In genomic region chr13:23432562-23433201, GRCm38 (mm10) we compare ENCODE assay signal across 8 mouse cellular contexts. TPM values are rescaled to one million over a fixed set of nuclear protein-coding genes. Genes with fewer than 3 reads are reported as not detected.
DNase-seq lines count a peak whose midpoint lies in the region; ATAC-seq and TF ChIP-seq lines count a peak whose summit lies in the region.

No protein-coding gene starts in this region.

- peak overlapping the region; percentile 69 for H3K4me3 ChIP-seq in forebrain, embryonic 10.5 days
- peak overlapping the region; percentile 60 for H3K4me3 ChIP-seq in heart, embryonic 15.5 days
- H3K4me3 ChIP-seq in liver, embryonic 14.5 days (ENCODE audit: insufficient read depth in 1 of 2, low read depth in 2 of 2, low read length in 2 of 2), result peak overlapping the region; percentile 68 to 87
- H3K4me3 ChIP-seq in stomach, embryonic 15.5 days (replicated peaks), result peak overlapping the region; percentile 61

- peak overlapping the region; percentile 65 for H3K4me2 ChIP-seq in heart, embryonic 15.5 days
- H3K4me2 ChIP-seq in liver, embryonic 14.5 days (ENCODE audit: low read depth), result peak overlapping the region; percentile 81
- peak overlapping the region; percentile 63 for H3K4me2 ChIP-seq in stomach, embryonic 15.5 days

- H3K36me3 ChIP-seq in forebrain, embryonic 10.5 days (replicated peaks), result no peaks in the 10 kb centered on the region
- H3K36me3 ChIP-seq in heart, embryonic 15.5 days, result no peaks in the 10 kb centered on the region
- H3K36me3 ChIP-seq in liver, embryonic 14.5 days (replicated peaks; ENCODE audit: control insufficient read depth, insufficient read depth, low read depth), result no peaks in the 10 kb centered on the region
- no peaks in the 10 kb centered on the region for H3K36me3 ChIP-seq in stomach, embryonic 15.5 days

- H3K9ac ChIP-seq in heart, embryonic 15.5 days, result peak overlapping the region; percentile 60
- H3K9ac ChIP-seq in liver, embryonic 14.5 days (replicated peaks), result peak overlapping the region; percentile 67
- H3K9ac ChIP-seq in stomach, embryonic 15.5 days, result no peak overlapping the region

- peak; percentile 99 for TF ChIP-seq CTCF in liver, embryonic 14.5 days (IDR thresholded peaks at IDR 0.05; ENCODE audit: low read depth)

- H3K27ac ChIP-seq in forebrain, embryonic 10.5 days, result peak overlapping the region; percentile 93
- peak overlapping the region; percentile 94 for H3K27ac ChIP-seq in heart, embryonic 15.5 days
- H3K27ac ChIP-seq in liver, embryonic 14.5 days, result peak overlapping the region; percentile 55
- H3K27ac ChIP-seq in stomach, embryonic 15.5 days, result peak overlapping the region; percentile 92

- WGBS in forebrain, embryonic 10.5 days, result under 1% methylated on average over 28 of the region's 28 CpGs
- under 1% methylated on average over 28 of the region's 28 CpGs for whole genome bisulfite sequencing in heart, embryonic 15.5 days
- under 1% methylated on average over 28 of the region's 28 CpGs for whole genome bisulfite sequencing in liver, embryonic 14.5 days (ENCODE audit: insufficient replicate concordance)
- under 1% methylated on average over 28 of the region's 28 CpGs for WGBS in stomach, embryonic 15.5 days

- no peaks in the 10 kb centered on the region for H3K27me3 ChIP-seq in forebrain, embryonic 10.5 days (ENCODE audit: poor library complexity, severe bottlenecking)
- no peaks in the 10 kb centered on the region for H3K27me3 ChIP-seq in heart, embryonic 15.5 days
- no peaks in the 10 kb centered on the region for H3K27me3 ChIP-seq in liver, embryonic 14.5 days (ENCODE audit: control insufficient read depth, insufficient read depth, low read length)
- H3K27me3 ChIP-seq in stomach, embryonic 15.5 days (replicated peaks), result no peaks in the 10 kb centered on the region

- DNase-seq in CD8-positive naive resting alpha-beta T cell, adult 2 months (ENCODE audit: low read depth in 2 of 2, low spot score in 2 of 2), result peak; percentile 98
- DNase-seq in c-Kit-positive CD71-negative TER-119-negative erythroid progenitor cells, embryonic 14.5 days (ENCODE audit: low read depth), result peak; percentile 99
- peak; percentile 97 for DNase-seq in forebrain, embryonic 10.5 days (ENCODE audit: extremely low spot score, low spot score)
- DNase-seq in kidney, postnatal 14 days, result peak; percentile 96
- peak; percentile 93 to 95 (median 94) for DNase-seq in liver, embryonic 14.5 days (ENCODE audit: low read depth in 3 of 3, low spot score in 3 of 3)
- peak; percentile 98 for DNase-seq in neural tube, embryonic 10.5 days (ENCODE audit: extremely low spot score, low spot score)

- peak; percentile 56; the same call in 1 of the 2 replicates for TF ChIP-seq EP300 in liver, embryonic 14.5 days (IDR thresholded peaks at IDR 0.05; ENCODE audit: low read depth)

- peaks cover 44% of the 10 kb centered on the region for H3K4me1 ChIP-seq in forebrain, embryonic 10.5 days
- H3K4me1 ChIP-seq in heart, embryonic 15.5 days (replicated peaks), result peaks cover 19% of the 10 kb centered on the region
- peaks cover 4 to 11% of the 10 kb centered on the region in 2 experiments for H3K4me1 ChIP-seq in liver, embryonic 14.5 days (replicated peaks; ENCODE audit: control insufficient read depth in 2 of 2, insufficient read depth in 2 of 2, low read length in 1 of 2)
- H3K4me1 ChIP-seq in stomach, embryonic 15.5 days, result no peaks in the 10 kb centered on the region

- no peaks in the 10 kb centered on the region for H3K9me3 ChIP-seq in forebrain, embryonic 10.5 days
- no peaks in the 10 kb centered on the region for H3K9me3 ChIP-seq in heart, embryonic 15.5 days (replicated peaks)
- H3K9me3 ChIP-seq in liver, embryonic 14.5 days (ENCODE audit: control insufficient read depth, low read length), result no peaks in the 10 kb centered on the region
- H3K9me3 ChIP-seq in stomach, embryonic 15.5 days, result no peaks in the 10 kb centered on the region

- peak; percentile 92 for ATAC-seq in heart, embryonic 15.5 days (replicated peaks; ENCODE audit: insufficient number of reproducible peaks, insufficient read depth, low FRiP score, low read depth)
- peak; percentile 86 for ATAC-seq in liver, embryonic 14.5 days (ENCODE audit: insufficient read depth)
- ATAC-seq in stomach, embryonic 15.5 days (ENCODE audit: insufficient read depth, low FRiP score, low read depth), result peak; percentile 92

RNA-seq across cellular contexts. Expression of gene Abt1, which starts 9.0 kb away (rescaled TPM):
- 15.3 and 15.5 TPM in 2 replicates for polyA plus RNA-seq in forebrain, embryonic 10.5 days (2016; fragmentation: Nextera tagmentation; extraction: Ambion mirVana)
- polyA plus RNA-seq in heart, embryonic 15.5 days (2015; fragmentation: Nextera tagmentation; extraction: Ambion mirVana), result 8.1 and 8.2 TPM in 2 replicates
- polyA plus RNA-seq in liver, embryonic 14.5 days (2012; rRNA removed), result 2.4 and 4.0 TPM in 2 replicates
- 5.2 and 5.3 TPM in 2 replicates for polyA plus RNA-seq in liver, embryonic 14.5 days (2014; fragmentation: Nextera tagmentation; extraction: Ambion mirVana)
- 10.7 and 11.9 TPM in 2 replicates for polyA plus RNA-seq in stomach, embryonic 15.5 days (2015; fragmentation: Nextera tagmentation; extraction: Ambion mirVana)

RNA-seq across cellular contexts. Expression of gene Btn1a1, which starts 33.0 kb away (rescaled TPM):
- 0.09 TPM in 1 of 2 replicates, not detected in the other for polyA plus RNA-seq in forebrain, embryonic 10.5 days (2016; fragmentation: Nextera tagmentation; extraction: Ambion mirVana)
- 0.85 and 1.4 TPM in 2 replicates for polyA plus RNA-seq in heart, embryonic 15.5 days (2015; fragmentation: Nextera tagmentation; extraction: Ambion mirVana)
- 1.5 and 2.1 TPM in 2 replicates for polyA plus RNA-seq in liver, embryonic 14.5 days (2012; rRNA removed)
- 1.5 and 1.8 TPM in 2 replicates for polyA plus RNA-seq in liver, embryonic 14.5 days (2014; fragmentation: Nextera tagmentation; extraction: Ambion mirVana)
- 0.09 and 0.22 TPM in 2 replicates for polyA plus RNA-seq in stomach, embryonic 15.5 days (2015; fragmentation: Nextera tagmentation; extraction: Ambion mirVana)

RNA-seq across cellular contexts. Expression of gene Btn2a2, which starts 56.0 kb away (rescaled TPM):
- polyA plus RNA-seq in forebrain, embryonic 10.5 days (2016; fragmentation: Nextera tagmentation; extraction: Ambion mirVana), result 0.52 and 0.54 TPM in 2 replicates
- 0.31 and 0.41 TPM in 2 replicates for polyA plus RNA-seq in heart, embryonic 15.5 days (2015; fragmentation: Nextera tagmentation; extraction: Ambion mirVana)
- 0.01 TPM in 1 of 2 replicates, not detected in the other for polyA plus RNA-seq in liver, embryonic 14.5 days (2012; rRNA removed)
- not detected in 2 replicates for polyA plus RNA-seq in liver, embryonic 14.5 days (2014; fragmentation: Nextera tagmentation; extraction: Ambion mirVana)
- polyA plus RNA-seq in stomach, embryonic 15.5 days (2015; fragmentation: Nextera tagmentation; extraction: Ambion mirVana), result 0.08 and 0.15 TPM in 2 replicates

Comparison
In these comparisons a context has a peak if more than half of its experiments do, and no peak if none do; other contexts are left out.
1. Peak in every context shown above with its lines: DNase-seq, ATAC-seq, H3K4me3 ChIP-seq and H3K27ac ChIP-seq.